12 mouse cellular contexts compared by ENCODE assay signal in genomic region chr4:87819182-87819581, GRCm38 (mm10).
DNase-seq lines count a peak whose midpoint lies in the region; ATAC-seq lines count a peak whose summit lies in the region.
"Had no signal": no experiment of that assay in that cellular context is flagged by ENCODE, and none has a peak within 500 bp of the region (broad histone marks: within the 10 kb centered on the region; RNA-seq: fewer than 3 reads in every experiment).

No protein-coding gene starts in this region.

- peaks cover 8% of the 10 kb centered on the region; the same call in 1 of the 2 replicates for H3K4me1 ChIP-seq in hindbrain, embryonic 16.5 days (ENCODE audit: control insufficient read depth, insufficient read depth, low read depth, low read length)
- peaks cover 6% of the 10 kb centered on the region; the same call in 1 of the 2 replicates for H3K4me1 ChIP-seq in heart, embryonic 10.5 days
- H3K4me1 ChIP-seq: lung, embryonic 15.5 days; stomach, embryonic 15.5 days had no signal

- no peaks in the 10 kb centered on the region for H3K36me3 ChIP-seq in hindbrain, embryonic 16.5 days (ENCODE audit: control insufficient read depth, insufficient read depth, low read length)
- H3K36me3 ChIP-seq in heart, embryonic 10.5 days, result peaks cover 6% of the 10 kb centered on the region; the same call in 1 of the 2 replicates
- H3K36me3 ChIP-seq: lung, embryonic 15.5 days; stomach, embryonic 15.5 days had no signal

- H3K4me2 ChIP-seq in hindbrain, embryonic 16.5 days (ENCODE audit: low read length), result no peak overlapping the region
- H3K4me2 ChIP-seq: limb, embryonic 12.5 days; lung, embryonic 15.5 days; stomach, embryonic 15.5 days had no signal

- no peaks in the 10 kb centered on the region for H3K9me3 ChIP-seq in hindbrain, embryonic 16.5 days (ENCODE audit: control insufficient read depth, low read length)
- no peaks in the 10 kb centered on the region for H3K9me3 ChIP-seq in heart, embryonic 10.5 days
- H3K9me3 ChIP-seq: limb, embryonic 12.5 days; lung, embryonic 15.5 days; stomach, embryonic 15.5 days had no signal

- H3K9ac ChIP-seq in hindbrain, embryonic 16.5 days (ENCODE audit: low read depth, low read length), result no peak overlapping the region
- H3K9ac ChIP-seq: limb, embryonic 12.5 days; lung, embryonic 15.5 days; stomach, embryonic 15.5 days had no signal

- H3K27ac ChIP-seq in hindbrain, embryonic 16.5 days (ENCODE audit: low read depth, low read length), result peak overlapping the region; percentile 29; the same call in 1 of the 2 replicates
- no peak overlapping the region for H3K27ac ChIP-seq in heart, embryonic 10.5 days
- H3K27ac ChIP-seq: limb, embryonic 12.5 days; lung, embryonic 15.5 days; stomach, embryonic 15.5 days had no signal

- no peak for DNase-seq in frontal cortex, postnatal 10 days (ENCODE audit: low spot score in 2 of 2)
- DNase-seq in right cerebral cortex, adult 18-20 months, result peak; percentile 48
- no peak for DNase-seq in right cerebral cortex, postnatal 4 days
- peak; percentile 31 for DNase-seq in right cerebral cortex, postnatal 25 days
- DNase-seq in heart, embryonic 10.5 days (ENCODE audit: low spot score), result no peak
- DNase-seq: adrenal gland, postnatal 10 days had no signal

- peak; percentile 85 for ATAC-seq in frontal cortex, adult (ENCODE audit: low TSS enrichment)
- ATAC-seq in hindbrain, embryonic 16.5 days, result peak; percentile 68; the same call in 1 of the 2 replicates
- ATAC-seq in erythroid progenitor cell, adult 5-6 weeks (replicated peaks; ENCODE audit: low FRiP score, poor library complexity, severe bottlenecking), result no peak

- no peaks in the 10 kb centered on the region for H3K27me3 ChIP-seq in hindbrain, embryonic 16.5 days (replicated peaks; ENCODE audit: control insufficient read depth, insufficient read depth, low read length)
- no peaks in the 10 kb centered on the region for H3K27me3 ChIP-seq in heart, embryonic 10.5 days (ENCODE audit: insufficient read depth, poor library complexity, severe bottlenecking)
- H3K27me3 ChIP-seq: limb, embryonic 12.5 days; lung, embryonic 15.5 days; stomach, embryonic 15.5 days had no signal

- 37% methylated on average over 9 of the region's 9 CpGs for WGBS in hindbrain, embryonic 16.5 days
- 75% methylated on average over 9 of the region's 9 CpGs for whole genome bisulfite sequencing in heart, embryonic 10.5 days

- H3K4me3 ChIP-seq in hindbrain, embryonic 16.5 days (ENCODE audit: low read length), result no peak overlapping the region
- no peak overlapping the region for H3K4me3 ChIP-seq in heart, embryonic 10.5 days
- H3K4me3 ChIP-seq: limb, embryonic 12.5 days; lung, embryonic 15.5 days; stomach, embryonic 15.5 days had no signal

Comparison
In these comparisons a context has a peak if more than half of its experiments do, and no peak if none do; other contexts are left out.
1. DNase-seq: peak in right cerebral cortex, adult 18-20 months (single experiment) and right cerebral cortex, postnatal 25 days (single experiment); none in frontal cortex, postnatal 10 days (0 of 2), right cerebral cortex, postnatal 4 days (single experiment) and heart, embryonic 10.5 days (single experiment).